Mouse (Mus musculus): Measurements from ENCODE around the gene Pde4a.

DNA sequence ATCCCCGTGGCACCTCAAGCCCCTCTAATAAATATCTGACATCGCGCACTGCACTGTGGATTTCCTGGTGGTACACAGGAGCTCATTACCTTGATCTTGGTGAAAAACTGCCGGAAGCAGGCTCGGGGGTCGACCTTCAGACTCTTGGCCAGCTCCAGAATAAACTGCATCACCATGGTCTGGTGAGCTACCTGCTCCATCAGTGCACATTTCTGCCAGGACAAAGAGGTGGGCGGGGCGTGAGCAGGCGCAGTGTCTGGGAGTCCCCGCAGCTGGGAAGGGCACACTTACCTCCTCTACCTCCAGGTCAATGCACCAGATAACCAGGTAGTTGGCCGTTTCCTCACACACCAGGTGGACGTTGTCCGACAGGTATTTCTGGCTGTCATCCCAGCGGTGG lies 23.6 kb upstream of the Pde4a start:
- no peak for TF ChIP-seq CTCF (IDR thresholded peaks at IDR 0.05)
- TF ChIP-seq POLR2A (IDR thresholded peaks at IDR 0.05; ENCODE audit: insufficient read depth, low read depth, low read length): no peak
